Mouse (Mus musculus) bone marrow, adult 2 months (tissue): ENCODE measurements around the gene Phtf2. TPM values are rescaled to one million over a fixed set of nuclear protein-coding genes. Genes with fewer than 3 reads are reported as not detected.
"Not testable (repeated sequence)": the region's sequence is repeated elsewhere in the genome, so short reads cannot be mapped to it uniquely, and the experiment has no call there.

Experiments
- H3K27ac ChIP-seq: fragments of 200-500 bp; 2 replicates; pipeline ENCODE4 v1.5.1; 2012; ENCODE audit warnings: low read depth, mild to moderate bottlenecking, control low read depth, inconsistent platforms, low read length; ENCODE audit not compliant: control insufficient read depth, poor library complexity, insufficient read depth
- H3K4me1 ChIP-seq: fragments of 200-500 bp; 2 replicates; pipeline ENCODE4 v1.6.1; 2011; ENCODE audit warnings: low read length; ENCODE audit not compliant: control insufficient read depth, insufficient read depth
- H3K4me3 ChIP-seq: fragments of 200-500 bp; replicated peaks from 2 replicates; pipeline ENCODE3; 2011; ENCODE audit warnings: mild to moderate bottlenecking, low read depth, low read length, control low read depth; ENCODE audit not compliant: control insufficient read depth
- CTCF ChIP-seq: fragments of 200-500 bp; IDR thresholded peaks from 2 replicates; pipeline ENCODE4 v1.5.1; 2011; ENCODE audit warnings: low read length, control low read depth; ENCODE audit not compliant: control insufficient read depth, insufficient read depth
- POLR2A ChIP-seq: fragments of 200-500 bp; IDR thresholded peaks from 2 replicates; pipeline ENCODE4 v1.6.1; 2011; ENCODE audit warnings: low read depth, mild to moderate bottlenecking, control low read depth, low read length, borderline replicate concordance; ENCODE audit not compliant: control insufficient read depth
- WGBS: fragments of 180-500 bp; shearing (Covaris S2); methylation state at CpG from one replicate; pipeline ENCODE4 v1.1.7; 2018; 5-methylcytosine and 5-hydroxymethylcytosine counted together
- polyA plus RNA-seq: library from polyadenylated mRNA; stranded (reverse); fragments of >200 nt; gene quantifications from 2 replicates; pipeline ENCODE4 v1.2.4, GENCODE M21; 2011; ENCODE audit warnings: low replicate concordance; ENCODE audit not compliant: missing spikeins, insufficient read depth, insufficient read length

Phtf2 gene
- polyA plus RNA-seq, 1 experiment = 4.6 TPM

- 2% methylated on average over 3 of the region's 3 CpGs for WGBS
- TF ChIP-seq POLR2A (no peak), CTCF (no peak)
- no peaks in the 10 kb centered on the region for H3K4me1 ChIP-seq
- no peak overlapping the region for H3K27ac ChIP-seq
- H3K4me3 ChIP-seq = no peak overlapping the region
Measured at GRCm38 (mm10) chr5:20749535-20749934, 132.4 kb downstream of the Phtf2 start.

GRCm38 (mm10) chr5:20748856-20749255 is 133.1 kb downstream of the Phtf2 start:
- no peaks in the 10 kb centered on the region for H3K4me1 ChIP-seq
- WGBS = 86% methylated on average over 8 of the region's 8 CpGs
- no peak overlapping the region for H3K4me3 ChIP-seq
- TF ChIP-seq POLR2A (no peak), CTCF (no peak)
- H3K27ac ChIP-seq = no peak overlapping the region

- 83% methylated on average over 4 of the region's 4 CpGs for WGBS
- Histone ChIP-seq H3K4me1 (no peaks in the 10 kb centered on the region), H3K4me3 (no peak overlapping the region), H3K27ac (no peak overlapping the region)
- TF ChIP-seq CTCF (no peak), POLR2A (no peak)
Measured at GRCm38 (mm10) chr5:20748142-20748541, 133.8 kb downstream of the Phtf2 start.

- 82% methylated on average over 8 of the region's 8 CpGs for WGBS
- H3K27ac ChIP-seq = no peak overlapping the region
- TF ChIP-seq CTCF (no peak), POLR2A (no peak)
Measured at GRCm38 (mm10) chr5:20741936-20742335, 140.0 kb downstream of the Phtf2 start.

GRCm38 (mm10) chr5:20741193-20741592 is 140.7 kb downstream of the Phtf2 start:
- 84% methylated on average over 6 of the region's 6 CpGs for WGBS
- no peak overlapping the region for H3K27ac ChIP-seq
- no peak overlapping the region for H3K4me3 ChIP-seq
- no peak for TF ChIP-seq CTCF
- TF ChIP-seq POLR2A = no peak
- no peaks in the 10 kb centered on the region for H3K4me1 ChIP-seq

More at GRCm38 (mm10) chr5:20741936-20742335, 140.0 kb downstream of the Phtf2 start:
- Histone ChIP-seq H3K4me1 (no peaks in the 10 kb centered on the region), H3K4me3 (no peak overlapping the region)

GRCm38 (mm10) chr5:20738795-20739194 is 143.1 kb downstream of the Phtf2 start:
- 63% methylated on average over 2 of the region's 2 CpGs for WGBS
- no peak overlapping the region for H3K4me3 ChIP-seq
- TF ChIP-seq CTCF (no peak), POLR2A (no peak)

GRCm38 (mm10) chr5:20723226-20723625 is 158.7 kb downstream of the Phtf2 start:
- 85% methylated on average over 4 of the region's 4 CpGs for WGBS
- not testable (repeated sequence) for H3K4me3 ChIP-seq, H3K4me1 ChIP-seq, H3K27ac ChIP-seq

More at GRCm38 (mm10) chr5:20738795-20739194, 143.1 kb downstream of the Phtf2 start:
- Histone ChIP-seq H3K4me1 (no peaks in the 10 kb centered on the region), H3K27ac (no peak overlapping the region)

GRCm38 (mm10) chr5:20720201-20720900 is 161.6 kb downstream of the Phtf2 start:
- 78% methylated on average over 4 of the region's 4 CpGs for WGBS
- TF ChIP-seq CTCF (no peak), POLR2A (no peak)
- no peaks in the 10 kb centered on the region; the same call in 1 of the 2 replicates for H3K4me1 ChIP-seq
- H3K27ac ChIP-seq = no peak overlapping the region
- no peak overlapping the region for H3K4me3 ChIP-seq

- not testable (repeated sequence) for H3K4me1 ChIP-seq, H3K27ac ChIP-seq, H3K4me3 ChIP-seq
- WGBS = 82% methylated on average over 6 of the region's 6 CpGs
Measured at GRCm38 (mm10) chr5:20715980-20716379, 165.9 kb downstream of the Phtf2 start.

GRCm38 (mm10) chr5:20714619-20715018 is 167.3 kb downstream of the Phtf2 start:
- not testable (repeated sequence) for H3K27ac ChIP-seq
- WGBS = 73% methylated on average over 1 of the region's 1 CpGs

GRCm38 (mm10) chr5:20710845-20711244 is 171.1 kb downstream of the Phtf2 start:
- 79% methylated on average over 6 of the region's 6 CpGs for WGBS
- H3K27ac ChIP-seq, H3K4me1 ChIP-seq, H3K4me3 ChIP-seq: not testable (repeated sequence)

More at GRCm38 (mm10) chr5:20714619-20715018, 167.3 kb downstream of the Phtf2 start:
- H3K4me1 ChIP-seq, H3K4me3 ChIP-seq: not testable (repeated sequence)
